Mouse (Mus musculus) liver, embryonic 16.5 days (tissue): ENCODE results near the gene Strada. TPM values are rescaled to one million over a fixed set of nuclear protein-coding genes. Genes with fewer than 3 reads are reported as not detected.
A peak's percentile ranks its signal among the peaks of the same experiment; 100 is the strongest.
"Not testable (repeated sequence)": the region's sequence is repeated elsewhere in the genome, so short reads cannot be mapped to it uniquely, and the experiment has no call there.

ENCODE experiments used
- ATAC-seq: fragments of 200-750 bp; cut with Nextera tagmentation; 2 replicates; pipeline ENCODE4 v1.8.0; 2017; ENCODE audit warnings: low read depth, mild to moderate bottlenecking, moderate number of reproducible peaks, moderate library complexity
- H3K27ac ChIP-seq: fragments of 300-500 bp; sonication (generic); 2 replicates; pipeline ENCODE4 v1.5.1; 2014; ENCODE audit warnings: mild to moderate bottlenecking, low read length
- H3K27me3 ChIP-seq: fragments of 300-500 bp; sonication (generic); 2 replicates; pipeline ENCODE4 v1.6.1; 2014; ENCODE audit warnings: low read depth, low read length, mixed read lengths; ENCODE audit not compliant: control insufficient read depth, insufficient read depth
- H3K36me3 ChIP-seq: fragments of 300-500 bp; sonication (generic); 2 replicates; pipeline ENCODE4 v1.6.1; 2014; ENCODE audit warnings: mild to moderate bottlenecking; ENCODE audit not compliant: control insufficient read depth, insufficient read depth
- H3K4me1 ChIP-seq: fragments of 300-500 bp; sonication (generic); 2 replicates; pipeline ENCODE4 v1.6.1; 2014; ENCODE audit warnings: low read depth, low read length, mixed read lengths; ENCODE audit not compliant: control insufficient read depth
- H3K4me2 ChIP-seq: fragments of 300-500 bp; sonication (generic); 2 replicates; pipeline ENCODE4 v1.6.1; 2014; ENCODE audit warnings: low read depth, low read length, mixed read lengths
- H3K4me3 ChIP-seq: fragments of 300-500 bp; sonication (generic); 2 replicates; pipeline ENCODE4 v1.5.1; 2014; ENCODE audit warnings: low read depth, mild to moderate bottlenecking, low read length
- H3K9ac ChIP-seq: fragments of 300-500 bp; sonication (generic); 2 replicates; pipeline ENCODE4 v1.6.1; 2014; ENCODE audit warnings: low read depth, low read length
- H3K9me3 ChIP-seq: fragments of 300-500 bp; sonication (generic); replicated peaks from 2 replicates; pipeline ENCODE4 v1.6.1; 2016; ENCODE audit warnings: low read length; ENCODE audit not compliant: control insufficient read depth
- WGBS: fragments of 180-500 bp; shearing (Covaris S2); extraction: QIAGEN DNeasy Blood & Tissue Kit; methylation state at CpG from one replicate; pipeline ENCODE4 v1.1.7; 2014; ENCODE audit not compliant: insufficient replicate concordance; 5-methylcytosine and 5-hydroxymethylcytosine counted together
- polyA plus RNA-seq: library from polyadenylated mRNA; unstranded; fragments of >200 nt; fragmentation: Nextera tagmentation; extraction: Ambion mirVana; gene quantifications from 2 replicates; pipeline ENCODE4 v1.2.1, GENCODE M21; 2015

The Strada gene
- polyA plus RNA-seq, 1 experiment from 2014 or later = 7.3 TPM

- peak overlapping the region; percentile 21; the same call in 1 of the 2 replicates for H3K27ac ChIP-seq
- no peak overlapping the region for H3K4me2 ChIP-seq
- no peak overlapping the region for H3K4me3 ChIP-seq
- peaks cover 14% of the 10 kb centered on the region for H3K4me1 ChIP-seq
- H3K9me3 ChIP-seq = no peaks in the 10 kb centered on the region
- H3K36me3 ChIP-seq = peaks cover 4% of the 10 kb centered on the region; the same call in 1 of the 2 replicates
- ATAC-seq = peak; percentile 66
- H3K27me3 ChIP-seq = peaks cover 13% of the 10 kb centered on the region
- WGBS = 51% methylated on average over 2 of the region's 2 CpGs
- H3K9ac ChIP-seq = no peak overlapping the region
Observed at GRCm38 (mm10) chr11:106154770-106155169, 47.2 kb downstream of the Strada start.

GRCm38 (mm10) chr11:106154091-106154490 is 47.9 kb downstream of the Strada start:
- Histone ChIP-seq H3K4me2 (no peak overlapping the region), H3K4me1 (peaks cover 10% of the 10 kb centered on the region), H3K36me3 (peaks cover 4% of the 10 kb centered on the region; the same call in 1 of the 2 replicates), H3K4me3 (no peak overlapping the region), H3K27ac (no peak overlapping the region), H3K9ac (no peak overlapping the region), H3K27me3 (peaks cover 6% of the 10 kb centered on the region; the same call in 1 of the 2 replicates), H3K9me3 (no peaks in the 10 kb centered on the region)
- ATAC-seq = no peak
- 54% methylated on average over 5 of the region's 5 CpGs for WGBS

GRCm38 (mm10) chr11:106152132-106152531 is 49.8 kb downstream of the Strada start:
- WGBS = 63% methylated on average over 8 of the region's 8 CpGs
- no peak for ATAC-seq
- no peak overlapping the region for H3K4me2 ChIP-seq
- H3K4me3 ChIP-seq = no peak overlapping the region
- H3K4me1 ChIP-seq = peaks cover 10% of the 10 kb centered on the region
- H3K36me3 ChIP-seq = peaks cover 4% of the 10 kb centered on the region; the same call in 1 of the 2 replicates
- H3K9ac ChIP-seq = no peak overlapping the region
- no peaks in the 10 kb centered on the region for H3K27me3 ChIP-seq
- H3K27ac ChIP-seq = no peak overlapping the region
- H3K9me3 ChIP-seq = no peaks in the 10 kb centered on the region

GRCm38 (mm10) chr11:106151219-106151618 is 50.7 kb downstream of the Strada start:
- Histone ChIP-seq H3K4me1 (peaks cover 10% of the 10 kb centered on the region), H3K9ac (no peak overlapping the region), H3K27ac (no peak overlapping the region), H3K4me3 (no peak overlapping the region), H3K4me2 (no peak overlapping the region), H3K36me3 (peaks cover 4% of the 10 kb centered on the region; the same call in 1 of the 2 replicates), H3K27me3 (no peaks in the 10 kb centered on the region), H3K9me3 (no peaks in the 10 kb centered on the region)
- no peak for ATAC-seq
- WGBS = 56% methylated on average over 3 of the region's 3 CpGs

DNA sequence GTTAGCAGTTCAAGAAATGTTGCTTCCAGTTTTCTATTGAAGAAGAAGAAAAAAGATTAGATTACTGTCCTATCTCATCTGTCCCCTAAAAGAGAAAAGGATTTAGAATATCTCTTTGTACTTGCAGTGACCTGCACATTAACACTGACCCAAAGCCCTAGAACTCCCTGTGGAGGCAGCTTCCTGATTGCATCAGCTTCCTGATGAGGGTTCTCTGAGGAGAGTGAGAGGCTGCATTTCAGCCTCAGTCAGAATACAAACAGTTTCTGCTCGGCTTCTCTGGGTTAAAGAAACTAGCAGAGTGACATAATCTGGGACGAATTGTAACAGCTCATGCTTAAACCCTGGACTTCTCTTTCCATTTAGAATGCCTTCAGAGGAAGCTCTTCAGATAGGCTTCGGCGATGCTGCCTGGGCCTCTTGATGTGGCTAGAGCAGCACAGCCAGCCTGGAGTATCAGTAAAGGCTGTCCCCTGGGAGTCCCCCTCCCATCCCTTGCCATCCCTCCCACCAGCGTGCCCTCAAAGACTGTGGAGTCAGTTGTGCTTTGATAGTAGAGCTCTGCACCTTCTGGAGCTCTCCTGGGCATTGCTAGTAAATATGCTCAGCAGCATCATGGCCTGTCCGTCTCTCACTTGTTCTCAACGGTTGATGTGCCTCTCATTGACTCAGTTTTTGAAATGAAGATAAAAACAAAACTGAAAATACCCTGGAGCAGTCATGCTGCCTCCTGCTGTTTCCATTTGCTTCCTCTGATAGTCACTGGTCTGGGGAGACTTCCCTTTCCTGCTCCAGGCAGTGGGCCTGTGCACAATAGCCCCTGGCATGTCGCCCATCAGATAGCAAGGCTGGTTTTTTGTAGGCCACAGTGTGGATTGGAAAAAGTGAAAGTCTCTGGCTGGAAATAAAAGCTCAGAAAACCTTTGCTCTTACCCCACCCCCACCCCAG is 67.1 kb downstream of the Strada start:
- H3K4me1 ChIP-seq = peaks cover 7% of the 10 kb centered on the region
- H3K4me2 ChIP-seq = peak overlapping the region; percentile 22; the same call in 1 of the 2 replicates
- 0 out of 2 replicates have a peak overlapping the region, but pooled peaks have one; percentile 2 for H3K9ac ChIP-seq
- 13% methylated on average over 8 of the region's 8 CpGs for WGBS
- peak; percentile 85 for ATAC-seq
- H3K27ac ChIP-seq = peak overlapping the region; percentile 81
- H3K9me3 ChIP-seq = no peaks in the 10 kb centered on the region
- H3K36me3 ChIP-seq = no peaks in the 10 kb centered on the region
- H3K4me3 ChIP-seq = no peak overlapping the region
- no peaks in the 10 kb centered on the region for H3K27me3 ChIP-seq

- H3K36me3 ChIP-seq = no peaks in the 10 kb centered on the region
- H3K9me3 ChIP-seq = no peaks in the 10 kb centered on the region
- 87% methylated on average over 5 of the region's 5 CpGs for WGBS
- no peak overlapping the region for H3K9ac ChIP-seq
- no peaks in the 10 kb centered on the region for H3K27me3 ChIP-seq
- H3K4me3 ChIP-seq = no peak overlapping the region
- no peak overlapping the region for H3K27ac ChIP-seq
- peaks cover 7% of the 10 kb centered on the region for H3K4me1 ChIP-seq
- ATAC-seq = no peak
- no peak overlapping the region for H3K4me2 ChIP-seq
Observed at GRCm38 (mm10) chr11:106132516-106132915, 69.5 kb downstream of the Strada start.

- Histone ChIP-seq H3K36me3 (no peaks in the 10 kb centered on the region), H3K4me3 (no peak overlapping the region), H3K9me3 (no peaks in the 10 kb centered on the region), H3K4me2 (no peak overlapping the region), H3K9ac (no peak overlapping the region), H3K4me1 (peaks cover under 1% of the 10 kb centered on the region), H3K27me3 (no peaks in the 10 kb centered on the region), H3K27ac (no peak overlapping the region)
- WGBS = 9% methylated on average over 1 of the region's 1 CpGs
- ATAC-seq = peak; percentile 51; the same call in 1 of the 2 replicates
Observed at GRCm38 (mm10) chr11:106129477-106129876, 72.5 kb downstream of the Strada start.

GRCm38 (mm10) chr11:106126727-106127373 is 75.1 kb downstream of the Strada start:
- H3K27me3 ChIP-seq, H3K36me3 ChIP-seq, ATAC-seq, H3K4me3 ChIP-seq, H3K9ac ChIP-seq, H3K4me2 ChIP-seq, H3K9me3 ChIP-seq, H3K27ac ChIP-seq, H3K4me1 ChIP-seq: not testable (repeated sequence)
- 81% methylated on average over 4 of the region's 6 CpGs for WGBS
